Mouse (Mus musculus) duodenum, adult 2 months (tissue): ENCODE results near the gene Efl1. TPM values are rescaled to one million over a fixed set of nuclear protein-coding genes. Genes with fewer than 3 reads are reported as not detected.

Experiments
- polyA plus RNA-seq: library from polyadenylated mRNA; depleted of rRNA; stranded (reverse); fragments of >200 nt; gene quantifications from 2 replicates; pipeline ENCODE4 v1.2.3, GENCODE M21; 2012; ENCODE audit warnings: low replicate concordance; rRNA removed

Gene Efl1
- polyA plus RNA-seq, result 1.6 and 1.8 TPM in 2 replicates

DNA sequence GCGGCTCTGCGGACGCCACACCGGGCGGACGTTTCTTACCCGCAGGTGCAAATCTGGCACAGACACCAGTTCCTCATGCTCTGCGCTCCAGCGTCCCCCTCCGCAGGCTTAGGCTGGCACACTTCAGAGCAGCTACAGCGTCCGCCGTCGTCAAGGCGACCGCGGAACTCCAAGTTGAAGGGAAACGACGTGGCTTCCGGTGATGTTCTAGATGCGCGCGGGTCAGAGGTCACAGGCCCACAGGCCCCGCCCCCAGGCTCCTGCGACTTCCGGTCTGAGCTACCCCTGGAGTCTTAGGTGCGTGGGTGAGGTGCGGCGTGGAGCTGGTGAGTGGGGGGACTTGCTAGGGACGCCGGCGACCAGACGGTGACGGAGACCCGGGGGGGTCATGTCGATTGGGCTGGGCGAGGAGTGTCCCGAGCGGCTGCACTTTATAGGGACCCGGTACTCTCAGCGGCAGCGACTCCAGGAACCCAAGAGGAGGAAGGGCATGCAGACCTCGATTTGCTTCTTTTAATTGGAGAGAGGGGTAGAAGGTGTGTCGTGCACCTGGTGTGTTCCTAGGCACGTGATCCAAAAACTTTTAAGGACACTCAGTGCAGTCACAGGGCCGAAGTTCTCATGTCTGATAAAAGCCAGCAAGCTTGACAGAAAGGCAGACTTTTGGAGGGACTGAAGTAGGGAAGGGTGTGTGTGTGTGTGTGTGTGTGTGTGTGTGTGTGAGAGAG lies at the start of gene Efl1, which contains the start of gene Saxo2:
TSS of gene Efl1 (plus strand) at position 262 of the 728 bp plus-strand sequence.
TSS of gene Saxo2 (minus strand) at position 176 of the 728 bp plus-strand sequence.

Other genes starting within 250 kb of the Efl1 start
- gene Saxo2, start 86 bp upstream of the Efl1 start, polyA plus RNA-seq, result 0.27 TPM in 1 of 2 replicates, not detected in the other
- 2.4 and 3.2 TPM in 2 replicates for gene Mex3b, start 218.7 kb downstream of the Efl1 start, polyA plus RNA-seq